In genomic region chr14:42543170-42543701, GRCm38 (mm10) we compare ENCODE assay signal across 12 mouse cellular contexts. TPM values are rescaled to one million over a fixed set of nuclear protein-coding genes. Genes with fewer than 3 reads are reported as not detected.
DNase-seq lines count a peak whose midpoint lies in the region; ATAC-seq and TF ChIP-seq lines count a peak whose summit lies in the region.
"Not testable (repeated sequence)": the region's sequence is repeated elsewhere in the genome, so short reads cannot be mapped to it uniquely, and the experiment has no call there.
"Had no signal": no experiment of that assay in that cellular context is flagged by ENCODE, and none has a peak within 500 bp of the region (broad histone marks: within the 10 kb centered on the region; RNA-seq: fewer than 3 reads in every experiment).

No protein-coding gene starts in this region.

- DNase-seq in adrenal gland, adult 18-20 months (ENCODE audit: low spot score in 2 of 2): peak; percentile 23 to 24
- DNase-seq in embryonic facial prominence, embryonic 11.5 days (ENCODE audit: low spot score): not testable (repeated sequence)
- peak; percentile 15 for DNase-seq in gastrocnemius, adult 2 months
- peak; percentile 28 for DNase-seq in kidney, adult 11 months
- peak; percentile 11 for DNase-seq in layer of hippocampus, adult 9-10 months (ENCODE audit: low spot score)
- DNase-seq in testis, postnatal 14 days (ENCODE audit: low spot score): peak; percentile 45

- 13% methylated on average over 25 of the region's 31 CpGs for WGBS in embryonic facial prominence, embryonic 11.5 days
- WGBS in limb, embryonic 13.5 days: 13% methylated on average over 28 of the region's 31 CpGs
- 7% methylated on average over 21 of the region's 31 CpGs for WGBS in neural tube, embryonic 15.5 days

- not testable (repeated sequence) for H3K27me3 ChIP-seq in embryonic facial prominence, embryonic 11.5 days (ENCODE audit: control insufficient read depth, insufficient read depth, low read length); limb, embryonic 13.5 days; neural tube, embryonic 15.5 days (replicated peaks)

- H3K4me2 ChIP-seq in embryonic facial prominence, embryonic 11.5 days (ENCODE audit: low read depth, low read length); limb, embryonic 13.5 days (replicated peaks); neural tube, embryonic 15.5 days: not testable (repeated sequence)

- not testable (repeated sequence) for H3K27ac ChIP-seq in embryonic facial prominence, embryonic 11.5 days (replicated peaks; ENCODE audit: low read depth, low read length); gastrocnemius, adult 2 months; limb, embryonic 13.5 days; neural tube, embryonic 15.5 days (replicated peaks)

- H3K4me3 ChIP-seq in embryonic facial prominence, embryonic 11.5 days (ENCODE audit: low read depth, low read length); gastrocnemius, adult 2 months; limb, embryonic 13.5 days; neural tube, embryonic 15.5 days (replicated peaks): not testable (repeated sequence)

- ATAC-seq in embryonic facial prominence, embryonic 11.5 days (replicated peaks; ENCODE audit: insufficient number of reproducible peaks, low FRiP score, low TSS enrichment, low read depth): peak; percentile 56
- ATAC-seq in limb, embryonic 13.5 days (ENCODE audit: low FRiP score, low read depth): 0 out of 2 replicates have a peak, but pooled peaks have one; percentile 44
- ATAC-seq in neural tube, embryonic 15.5 days (ENCODE audit: low FRiP score): peak; percentile 89

- not testable (repeated sequence) for H3K36me3 ChIP-seq in embryonic facial prominence, embryonic 11.5 days (replicated peaks; ENCODE audit: control insufficient read depth, insufficient read depth, low read depth, low read length); limb, embryonic 13.5 days; neural tube, embryonic 15.5 days

- H3K9me3 ChIP-seq in embryonic facial prominence, embryonic 11.5 days (replicated peaks; ENCODE audit: control insufficient read depth, low read length); limb, embryonic 13.5 days; neural tube, embryonic 15.5 days (replicated peaks): not testable (repeated sequence)

- not testable (repeated sequence) for H3K4me1 ChIP-seq in embryonic facial prominence, embryonic 11.5 days (ENCODE audit: control insufficient read depth, insufficient read depth, low read length); limb, embryonic 13.5 days; neural tube, embryonic 15.5 days

- TF ChIP-seq CTCF in gastrocnemius, adult 2 months (IDR thresholded peaks at IDR 0.05): not testable (repeated sequence)

- intact Hi-C loops in gastrocnemius, adult 2 months (cut with DNase I): not testable (repeated sequence)

- not testable (repeated sequence) for H3K9ac ChIP-seq in embryonic facial prominence, embryonic 11.5 days (replicated peaks; ENCODE audit: low read length); limb, embryonic 13.5 days; neural tube, embryonic 15.5 days (replicated peaks)

RNA-seq across cellular contexts. Expression of gene Gm8024, which starts 19.2 kb away (rescaled TPM):
- not detected for total RNA-seq in adrenal gland, adult 18-20 months (2021)
- not detected in 2 replicates for polyA plus RNA-seq in embryonic facial prominence, embryonic 11.5 days (2014; fragmentation: Nextera tagmentation; extraction: Ambion mirVana)
- total RNA-seq in gastrocnemius, adult 2 months (2021): not detected
- not detected in 2 replicates for polyA plus RNA-seq in limb, embryonic 13.5 days (2015; fragmentation: Nextera tagmentation; extraction: Ambion mirVana)
- polyA plus RNA-seq in neural tube, embryonic 15.5 days (2015; fragmentation: Nextera tagmentation; extraction: Ambion mirVana): not detected in 2 replicates
- polyA plus RNA-seq: erythroblast, embryonic 14.5 days; inflammation-experienced regulatory T-cells, adult 6 months; liver, embryonic 16.5 days; thymus, adult 2 months had no signal

RNA-seq across cellular contexts. Expression of gene Gm8020, which starts 41.1 kb away (rescaled TPM):
- not detected for total RNA-seq in adrenal gland, adult 18-20 months (2021)
- not detected in 2 replicates for polyA plus RNA-seq in embryonic facial prominence, embryonic 11.5 days (2014; fragmentation: Nextera tagmentation; extraction: Ambion mirVana)
- not detected for total RNA-seq in gastrocnemius, adult 2 months (2021)
- not detected in 2 replicates for polyA plus RNA-seq in limb, embryonic 13.5 days (2015; fragmentation: Nextera tagmentation; extraction: Ambion mirVana)
- polyA plus RNA-seq in neural tube, embryonic 15.5 days (2015; fragmentation: Nextera tagmentation; extraction: Ambion mirVana): not detected in 2 replicates
- polyA plus RNA-seq: erythroblast, embryonic 14.5 days; inflammation-experienced regulatory T-cells, adult 6 months; liver, embryonic 16.5 days; thymus, adult 2 months had no signal

RNA-seq across cellular contexts. Expression of gene Gm17124, which starts 56.4 kb away (rescaled TPM):
- not detected for total RNA-seq in adrenal gland, adult 18-20 months (2021)
- polyA plus RNA-seq in embryonic facial prominence, embryonic 11.5 days (2014; fragmentation: Nextera tagmentation; extraction: Ambion mirVana): not detected in 2 replicates
- total RNA-seq in gastrocnemius, adult 2 months (2021): not detected
- not detected in 2 replicates for polyA plus RNA-seq in limb, embryonic 13.5 days (2015; fragmentation: Nextera tagmentation; extraction: Ambion mirVana)
- not detected in 2 replicates for polyA plus RNA-seq in neural tube, embryonic 15.5 days (2015; fragmentation: Nextera tagmentation; extraction: Ambion mirVana)
- polyA plus RNA-seq: erythroblast, embryonic 14.5 days; inflammation-experienced regulatory T-cells, adult 6 months; liver, embryonic 16.5 days; thymus, adult 2 months had no signal
